Mouse (Mus musculus) G1E (cell line): ENCODE measurements around the gene Jade3. TPM values are rescaled to one million over a fixed set of nuclear protein-coding genes. Genes with fewer than 3 reads are reported as not detected.

Source experiments
- ATAC-seq: 2 replicates; pipeline ENCODE4 v1.8.0; 2016; ENCODE audit warnings: mild to moderate bottlenecking; ENCODE audit not compliant: insufficient number of reproducible peaks, poor library complexity, low FRiP score, severe bottlenecking; ENCODE audit errors: extremely low read depth
- DNase-seq: peaks from one replicate; pipeline ENCODE4 v3.0.0; 2012; ENCODE audit warnings: low spot score
- H3K27me3 ChIP-seq: 2 replicates; pipeline ENCODE4 v1.6.1; 2012; ENCODE audit warnings: mild to moderate bottlenecking, low read length, inconsistent platforms; ENCODE audit not compliant: insufficient read depth
- H3K36me3 ChIP-seq: replicated peaks from 2 replicates; pipeline ENCODE3; 2012; ENCODE audit warnings: mild to moderate bottlenecking, inconsistent platforms
- H3K4me1 ChIP-seq: 2 replicates; pipeline ENCODE4 v1.6.1; 2012; ENCODE audit warnings: low read depth, low read length, inconsistent platforms, mixed read lengths; ENCODE audit not compliant: insufficient read depth
- H3K4me3 ChIP-seq: 2 replicates; pipeline ENCODE4 v1.5.1; 2012; ENCODE audit warnings: low read depth, mild to moderate bottlenecking, inconsistent platforms, low read length, moderate library complexity, mixed read lengths
- H3K9me3 ChIP-seq: replicated peaks from 2 replicates; pipeline ENCODE4 v1.6.1; 2012; ENCODE audit warnings: inconsistent platforms
- CTCF ChIP-seq: IDR thresholded peaks from 2 replicates; pipeline ENCODE4 v1.5.1; 2012; ENCODE audit warnings: low read depth, low read length, inconsistent platforms, mixed read lengths
- GATA1 ChIP-seq: IDR thresholded peaks from 2 replicates; pipeline ENCODE4 v1.6.1; 2012; ENCODE audit warnings: borderline replicate concordance, low read length, inconsistent platforms, mixed read lengths
- GATA2 ChIP-seq: IDR thresholded peaks from 2 replicates; pipeline ENCODE4 v1.6.1; 2012; ENCODE audit warnings: low read depth, low read length, inconsistent platforms, borderline replicate concordance
- POLR2AphosphoS5 ChIP-seq: IDR thresholded peaks from 2 replicates; pipeline ENCODE4 v1.6.1; 2012; ENCODE audit warnings: low read depth, low read length, inconsistent platforms; ENCODE audit not compliant: insufficient replicate concordance
- TAL1 ChIP-seq: conservative IDR thresholded peaks from 2 replicates; pipeline ENCODE4 v1.6.1; 2012; ENCODE audit warnings: low read depth, low read length, inconsistent platforms, mixed read lengths
- polyA plus RNA-seq: library from polyadenylated mRNA; stranded (reverse); fragments of >175 nt; gene quantifications from 2 replicates; pipeline ENCODE4 v1.2.3, GENCODE M21; 2012
- total RNA-seq, 2 experiments: library from RNA; stranded (forward) in 1 of 2; stranded (reverse) in 1 of 2; fragments of 200-1000 nt in 1 of 2; fragments of >200 nt in 1 of 2; fragmentation: Nextera tagmentation in 1 of 2; gene quantifications; 2 replicates each; pipeline ENCODE4 v1.2.3; 2014 to 2017

Gene Jade3
- total and polyA plus RNA-seq, 3 experiments = 1.1 to 27.7 (median 21.5) TPM

DNA sequence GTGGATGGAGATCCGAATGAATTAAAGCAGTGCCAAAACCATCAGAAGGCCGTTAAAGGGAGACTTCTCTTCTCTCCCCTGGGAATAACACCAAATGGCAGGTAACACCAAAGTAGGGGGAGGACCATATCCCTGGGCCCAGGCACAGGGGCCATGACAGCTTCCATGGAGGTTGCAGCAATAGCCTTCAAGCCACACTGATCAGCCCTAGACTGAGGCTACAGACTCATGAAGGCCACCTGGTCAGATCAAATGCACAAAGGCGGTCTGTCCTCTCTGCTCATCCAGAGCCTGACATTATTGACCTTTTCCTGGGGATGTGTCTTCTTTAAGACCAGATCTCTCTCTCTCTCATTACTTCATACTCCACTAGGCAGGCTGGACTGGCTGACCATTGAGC, 118.4 kb downstream of the Jade3 start:
- no peak for ATAC-seq

DNA sequence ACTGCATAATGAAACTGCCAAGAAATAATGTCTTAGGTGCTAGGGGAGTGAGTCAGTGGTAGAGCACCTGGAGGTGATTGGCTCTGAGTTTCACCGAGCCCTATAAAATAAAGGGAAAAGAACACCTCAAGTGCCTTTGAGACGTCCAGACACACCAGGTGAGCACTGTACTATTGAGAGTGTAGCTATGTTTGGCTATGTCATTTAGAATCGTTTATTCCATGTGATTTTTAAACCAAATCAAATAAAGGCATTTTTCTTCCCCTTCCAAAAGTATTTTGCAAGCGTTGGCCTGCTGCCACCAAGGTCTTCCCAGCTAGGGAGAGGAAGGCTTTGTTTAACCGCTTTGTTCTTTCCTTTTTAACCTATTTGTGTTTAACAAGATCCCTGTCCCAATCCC, 122.1 kb downstream of the Jade3 start:
- no peak for TF ChIP-seq GATA2
- TF ChIP-seq POLR2AphosphoS5 = no peak
- no peak for TF ChIP-seq CTCF
- no peak for TF ChIP-seq TAL1
- TF ChIP-seq GATA1 = no peak
- ATAC-seq (no peak), DNase-seq (no peak)
- Histone ChIP-seq H3K9me3 (no peaks in the 10 kb centered on the region), H3K4me1 (no peaks in the 10 kb centered on the region), H3K36me3 (no peaks in the 10 kb centered on the region), H3K27me3 (peaks cover 5% of the 10 kb centered on the region; the same call in 1 of the 2 replicates), H3K4me3 (no peak overlapping the region)

More for the DNA sequence above, 118.4 kb downstream of the Jade3 start:
- no peak for DNase-seq
- TF ChIP-seq POLR2AphosphoS5 (no peak), GATA2 (no peak), GATA1 (no peak), TAL1 (no peak), CTCF (no peak)
- Histone ChIP-seq H3K4me3 (no peak overlapping the region), H3K36me3 (no peaks in the 10 kb centered on the region), H3K27me3 (peaks cover 5% of the 10 kb centered on the region; the same call in 1 of the 2 replicates), H3K4me1 (no peaks in the 10 kb centered on the region), H3K9me3 (no peaks in the 10 kb centered on the region)

DNA sequence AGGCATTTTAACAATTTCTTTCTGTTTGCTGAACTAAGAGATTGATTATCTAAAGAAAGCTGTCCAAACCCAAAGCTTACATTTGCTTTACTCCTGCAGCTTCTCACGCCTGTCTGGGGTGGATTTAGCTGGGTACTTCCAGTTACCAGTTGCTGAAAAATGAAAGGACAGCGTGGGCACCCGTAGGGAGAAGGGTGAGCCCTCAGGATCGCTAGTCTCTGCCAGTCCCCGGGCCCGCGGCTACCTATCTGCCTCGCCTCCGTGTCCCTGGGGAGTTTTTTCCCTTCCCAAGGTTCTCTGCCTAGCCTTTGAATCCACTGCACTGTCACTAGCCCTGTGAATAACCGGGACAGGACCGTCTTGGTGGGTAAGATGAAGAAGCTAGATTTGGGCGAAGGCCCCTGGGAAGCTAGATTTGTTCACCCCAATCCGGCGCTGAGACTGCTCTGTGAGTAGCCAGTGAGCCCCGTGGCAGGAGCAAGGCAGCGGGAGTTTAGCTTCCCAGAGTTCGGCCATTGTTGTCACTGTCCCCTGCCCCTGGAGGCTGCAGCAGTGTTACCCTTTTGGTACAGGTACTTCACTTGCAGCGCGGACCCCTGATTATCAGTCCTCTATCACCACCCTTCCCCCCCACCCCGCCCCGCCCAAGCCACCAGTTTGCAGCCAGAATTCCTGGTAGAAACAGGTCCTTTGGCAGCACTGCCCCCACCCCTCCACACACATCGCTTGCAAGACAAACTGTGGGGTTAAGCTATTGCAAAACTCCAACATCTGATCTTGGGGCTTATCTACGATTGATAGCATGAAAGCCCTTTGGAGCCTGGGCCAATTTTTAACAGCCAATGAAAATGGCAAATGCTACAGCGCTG, 122.8 kb downstream of the Jade3 start:
- DNase-seq (no peak), ATAC-seq (no peak)
- Histone ChIP-seq H3K27me3 (peaks cover 5% of the 10 kb centered on the region; the same call in 1 of the 2 replicates), H3K36me3 (no peaks in the 10 kb centered on the region), H3K4me3 (no peak overlapping the region), H3K9me3 (no peaks in the 10 kb centered on the region), H3K4me1 (no peaks in the 10 kb centered on the region)
- TF ChIP-seq POLR2AphosphoS5 (no peak), GATA2 (no peak), TAL1 (no peak), GATA1 (no peak)

DNA sequence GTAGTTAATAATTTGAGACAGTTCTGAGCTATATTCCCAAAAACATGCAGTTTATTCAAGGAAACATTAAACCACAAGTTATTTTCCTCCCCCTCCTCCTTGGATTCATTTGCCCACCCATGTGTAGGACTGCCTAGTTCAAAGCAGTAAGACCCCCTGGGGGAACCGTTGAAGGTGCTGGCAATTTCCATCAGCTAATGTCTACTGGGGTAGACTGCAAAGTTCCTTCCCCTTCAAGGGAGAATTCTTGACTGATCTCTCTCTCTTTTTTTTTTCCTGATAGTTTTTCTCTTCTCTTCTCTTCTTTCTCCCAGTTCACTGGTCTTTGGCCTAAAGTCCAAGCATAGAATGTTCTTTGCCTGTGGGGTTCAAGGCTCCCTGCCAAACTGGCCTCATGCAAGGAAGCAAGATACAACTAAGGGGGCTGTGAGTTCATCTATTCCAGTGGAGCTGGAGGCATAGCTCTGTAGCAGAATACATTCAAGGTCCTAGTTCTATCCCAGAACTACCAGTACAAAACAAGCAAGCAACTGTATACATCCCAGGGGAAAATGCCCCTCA, 123.5 kb downstream of the Jade3 start:
- H3K9me3 ChIP-seq = no peaks in the 10 kb centered on the region
- peaks cover 5% of the 10 kb centered on the region; the same call in 1 of the 2 replicates for H3K27me3 ChIP-seq
- H3K36me3 ChIP-seq = no peaks in the 10 kb centered on the region
- H3K4me1 ChIP-seq = no peaks in the 10 kb centered on the region
- no peak for DNase-seq
- no peak for ATAC-seq
- H3K4me3 ChIP-seq = no peak overlapping the region
- TF ChIP-seq POLR2AphosphoS5 = no peak
- no peak for TF ChIP-seq TAL1

DNA sequence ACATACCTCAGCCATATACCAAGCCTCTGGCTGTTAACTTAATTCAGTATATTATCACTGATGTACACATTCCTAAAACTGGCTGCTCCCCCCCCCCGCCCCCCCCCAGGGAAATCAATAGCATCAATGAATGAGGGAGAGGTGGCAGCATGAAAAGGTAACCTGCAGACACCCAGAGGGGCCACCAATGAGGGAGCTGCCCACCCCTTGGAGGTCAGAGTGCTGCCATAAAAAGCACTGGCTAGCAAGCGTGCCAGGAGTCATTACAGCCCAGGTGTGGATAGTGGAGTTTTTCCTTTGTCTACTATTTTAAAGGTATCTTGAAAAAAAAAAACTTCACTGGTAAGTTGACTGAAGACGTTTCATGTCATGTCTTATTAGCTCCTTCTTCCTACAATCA, 124.0 kb downstream of the Jade3 start, which contains the start of gene Rgn:
Gene Rgn, plus strand, starts transcription at position 256 of the 400 bp plus-strand sequence.
- Histone ChIP-seq H3K36me3 (no peaks in the 10 kb centered on the region), H3K4me1 (no peaks in the 10 kb centered on the region), H3K9me3 (no peaks in the 10 kb centered on the region), H3K4me3 (no peak within 1 kb of the TSS), H3K27me3 (peaks cover 5% of the 10 kb centered on the region; the same call in 1 of the 2 replicates)
- TF ChIP-seq GATA1 (no peak), TAL1 (no peak)
- no peak for ATAC-seq
- no peak for DNase-seq

DNA sequence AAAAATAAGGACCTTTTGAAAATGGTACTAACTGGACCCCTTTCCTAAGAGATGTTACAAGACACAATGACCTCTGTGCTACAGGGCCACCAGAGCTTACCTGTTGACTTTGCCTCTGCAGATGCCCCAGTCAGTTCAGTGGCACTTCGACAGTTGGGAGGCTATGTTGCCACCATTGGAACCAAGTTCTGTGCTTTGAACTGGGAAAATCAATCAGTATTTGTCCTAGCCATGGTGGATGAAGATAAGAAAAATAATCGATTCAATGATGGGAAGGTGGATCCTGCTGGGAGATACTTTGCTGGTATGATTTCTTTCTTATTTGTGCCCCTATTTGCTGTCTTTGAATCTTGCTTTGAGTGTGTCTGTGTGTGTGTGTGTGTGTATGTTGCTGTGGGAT, 126.7 kb downstream of the Jade3 start:
- no peak for DNase-seq
- no peak for ATAC-seq
- Histone ChIP-seq H3K4me1 (no peaks in the 10 kb centered on the region), H3K36me3 (no peaks in the 10 kb centered on the region), H3K9me3 (no peaks in the 10 kb centered on the region), H3K4me3 (no peak overlapping the region), H3K27me3 (peaks cover 3% of the 10 kb centered on the region; the same call in 1 of the 2 replicates)
- TF ChIP-seq GATA2 (no peak), POLR2AphosphoS5 (no peak), GATA1 (no peak), CTCF (no peak), TAL1 (no peak)
